Mouse (Mus musculus): ENCODE measurements around the gene Ctu1.
"Not testable (repeated sequence)": the region's sequence is repeated elsewhere in the genome, so short reads cannot be mapped to it uniquely, and the experiment has no call there.

The Ctu1 gene

GRCm38 (mm10) chr7:43671809-43672580 is at the start of gene Ctu1:
TSS of gene Ctu1 (plus strand) at chr7:43672016.
- peak; percentile 87 for DNase-seq (ENCODE audit: low read depth, low spot score)

DNA sequence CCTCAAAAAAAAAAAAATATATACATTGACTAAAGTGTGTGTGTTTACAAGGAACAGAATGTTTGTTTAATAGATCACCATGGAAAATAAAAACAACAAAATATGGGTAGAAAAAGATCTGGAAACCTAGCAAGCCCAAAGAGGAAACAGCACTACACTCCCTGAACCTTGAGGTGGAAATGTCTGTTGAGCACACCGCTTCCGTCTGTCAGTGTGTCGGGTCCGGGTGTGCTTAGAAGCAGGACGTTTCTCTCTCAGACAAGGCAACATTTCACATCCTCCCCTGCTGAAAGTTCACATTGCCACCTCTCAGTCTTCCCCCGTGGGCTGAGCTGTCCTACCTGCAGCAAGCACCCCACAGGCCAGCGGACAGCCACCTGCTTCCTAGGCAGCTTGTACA is 48.9 kb upstream of the Ctu1 start:
- no peak for DNase-seq (ENCODE audit: low read depth, low spot score)

DNA sequence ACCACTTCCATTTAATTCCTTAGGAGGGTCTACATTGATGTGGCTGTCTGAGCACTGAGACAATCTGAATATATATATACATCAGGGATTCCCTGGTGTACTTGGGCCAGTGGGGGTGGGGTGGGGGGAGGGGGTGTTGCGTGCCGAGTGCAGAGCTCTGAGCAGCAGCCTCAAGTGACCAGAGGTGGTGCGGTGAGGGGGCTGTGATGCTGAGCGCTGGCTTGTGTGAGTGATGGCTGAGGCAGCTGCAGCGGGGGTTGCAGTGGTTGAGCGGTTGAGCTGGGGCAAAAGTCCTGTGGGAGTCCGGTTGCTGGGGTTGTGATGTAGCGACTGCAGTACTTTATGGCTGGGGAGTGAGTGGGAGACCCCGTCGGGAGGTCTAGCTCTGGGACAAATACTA is 48.0 kb upstream of the Ctu1 start:
- DNase-seq (ENCODE audit: low read depth, low spot score), result no peak

- DNase-seq (ENCODE audit: low read depth, low spot score), result no peak
Measured at GRCm38 (mm10) chr7:43625065-43625464, 46.8 kb upstream of the Ctu1 start.

DNA sequence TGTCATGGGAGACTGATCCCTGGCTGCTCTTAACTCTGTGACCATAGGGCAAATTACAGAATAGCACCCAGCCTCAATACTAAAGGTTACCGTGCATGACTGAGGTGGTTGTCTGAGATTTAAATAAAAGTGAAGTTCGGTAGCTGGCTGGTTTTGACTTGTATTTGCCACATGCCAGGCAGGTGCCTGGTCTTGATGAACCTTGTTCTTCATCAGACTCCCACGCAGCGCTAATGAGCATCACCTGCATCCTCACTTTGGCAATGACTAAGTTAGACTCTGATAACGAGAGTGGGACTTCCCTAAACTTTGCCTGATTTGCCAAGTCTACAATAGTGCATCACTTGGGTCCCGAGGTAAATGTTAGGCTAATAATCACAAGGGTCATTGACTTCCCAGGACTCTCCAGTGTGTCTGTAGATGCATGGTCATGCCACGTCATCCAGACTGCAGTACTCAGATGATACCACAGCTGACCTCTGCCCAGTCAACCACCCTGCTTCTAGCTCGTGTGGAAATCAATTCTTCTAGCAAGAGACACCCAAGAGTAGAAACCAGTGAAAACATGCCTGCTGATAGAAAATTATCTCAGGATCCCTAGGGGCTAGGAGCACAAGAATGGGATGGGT is 45.9 kb upstream of the Ctu1 start:
- no peak for DNase-seq (ENCODE audit: low read depth, low spot score)

DNA sequence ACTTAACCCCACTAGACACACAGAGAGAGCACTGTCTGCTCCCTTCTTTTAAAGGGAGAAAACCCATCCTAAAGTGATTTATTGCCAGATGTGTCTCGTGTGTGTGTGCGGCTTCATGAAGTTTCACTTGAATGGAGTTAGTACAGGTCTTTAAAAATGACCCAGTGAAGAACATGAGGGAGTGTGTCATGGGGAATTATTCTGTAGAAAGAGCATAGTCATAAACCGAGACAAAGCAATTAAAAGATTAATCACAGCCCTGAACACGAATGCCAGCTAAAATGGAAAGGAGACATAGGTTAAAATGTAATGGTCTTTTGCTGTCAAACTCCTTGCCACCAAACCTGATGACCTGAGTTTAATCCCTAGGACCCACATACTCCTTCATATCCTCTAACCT is 37.9 kb upstream of the Ctu1 start:
- DNase-seq (ENCODE audit: low read depth, low spot score), result no peak

DNA sequence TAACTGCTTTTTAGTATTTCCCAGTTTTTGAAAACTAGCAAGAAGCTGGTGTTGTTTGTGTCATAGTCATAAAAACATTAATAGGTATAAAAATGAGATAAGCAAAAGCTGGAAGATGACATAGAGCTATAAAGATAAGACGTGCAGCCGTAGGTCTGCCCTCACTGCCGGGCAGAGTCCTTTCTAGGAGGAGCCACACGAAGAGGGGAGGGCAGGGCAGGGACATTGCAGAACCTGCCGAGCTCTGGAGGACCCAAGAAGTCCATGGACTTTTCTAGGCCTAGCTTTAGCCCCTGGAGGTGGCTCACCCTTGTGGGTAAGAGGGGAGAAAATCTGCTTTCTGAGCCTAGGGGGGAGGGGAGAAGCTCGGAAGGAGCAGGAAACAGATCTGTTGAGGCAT is 37.3 kb upstream of the Ctu1 start, which contains the start of gene Ceacam18:
Gene Ceacam18, plus strand, starts transcription at position 208 of the 400 bp plus-strand sequence.
- no peak for DNase-seq (ENCODE audit: low read depth, low spot score)

DNA sequence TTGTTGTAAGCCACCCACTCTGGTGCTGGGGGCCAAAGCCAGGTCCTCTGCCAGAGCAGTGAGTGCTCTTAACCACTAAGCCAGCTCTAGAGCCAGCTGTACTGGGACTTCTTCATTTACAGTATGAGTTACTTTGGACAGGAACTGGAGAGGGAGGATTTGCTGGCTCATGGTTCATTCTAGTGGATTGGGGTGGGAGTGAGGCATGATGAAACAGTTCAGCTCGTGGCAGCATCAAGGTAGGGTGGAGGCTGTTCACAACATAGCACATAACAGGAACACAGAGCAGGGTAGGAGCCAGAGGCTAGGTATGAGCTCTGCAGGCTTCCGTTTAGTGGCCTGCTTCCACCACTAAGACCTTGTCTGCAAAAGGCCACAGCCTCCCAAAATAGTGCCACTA is 35.6 kb upstream of the Ctu1 start:
- no peak for DNase-seq (ENCODE audit: low read depth, low spot score)

DNA sequence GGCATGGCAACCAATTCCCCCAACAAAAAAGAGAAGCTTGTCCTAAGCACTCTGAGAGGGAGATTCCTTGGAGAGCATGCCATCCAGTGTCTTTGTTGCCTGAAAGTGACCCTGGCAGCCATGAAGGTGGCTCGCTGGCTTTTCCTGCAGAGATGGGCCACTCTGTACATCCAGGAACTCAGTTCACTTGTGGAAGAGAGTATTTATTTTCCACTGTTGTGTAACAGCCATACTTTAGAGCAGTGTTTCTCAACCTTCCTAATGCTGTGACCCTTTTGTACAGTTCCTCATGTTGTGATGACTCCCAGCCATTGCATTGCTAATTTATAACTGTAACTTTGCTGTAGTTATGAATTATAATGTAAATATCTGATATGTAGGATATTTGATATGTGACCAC is 34.7 kb upstream of the Ctu1 start:
- no peak for DNase-seq (ENCODE audit: low read depth, low spot score)

GRCm38 (mm10) chr7:43642587-43642986 is 29.2 kb upstream of the Ctu1 start:
- no peak for DNase-seq (ENCODE audit: low read depth, low spot score)

- DNase-seq (ENCODE audit: low read depth, low spot score), result no peak
Measured at GRCm38 (mm10) chr7:43643046-43643652, 28.7 kb upstream of the Ctu1 start.

- DNase-seq (ENCODE audit: low read depth, low spot score), result no peak
Measured at GRCm38 (mm10) chr7:43652683-43653082, 19.1 kb upstream of the Ctu1 start.

GRCm38 (mm10) chr7:43654519-43654918 is 17.3 kb upstream of the Ctu1 start:
- DNase-seq (ENCODE audit: low read depth, low spot score), result no peak

DNA sequence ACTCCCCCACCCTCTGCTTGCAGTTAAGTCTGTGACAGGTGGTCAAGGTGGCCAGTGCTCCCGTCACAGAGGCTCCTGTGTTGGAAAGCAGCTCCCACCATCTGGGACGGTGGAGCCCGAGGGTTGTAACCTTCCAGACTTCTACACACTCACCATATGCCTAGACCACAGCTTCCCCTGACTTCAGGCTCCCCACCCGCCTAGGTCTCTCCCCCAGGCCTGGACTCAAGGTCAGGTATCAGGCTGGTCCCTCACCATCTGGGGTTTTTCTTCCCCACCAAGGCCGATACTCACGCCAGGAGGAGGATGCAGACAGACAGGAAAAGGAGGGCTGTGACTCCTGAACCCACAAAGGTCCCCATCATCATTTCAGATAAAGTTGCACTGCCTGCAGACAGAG is 15.6 kb upstream of the Ctu1 start:
- DNase-seq (ENCODE audit: low read depth, low spot score), result no peak

GRCm38 (mm10) chr7:43660002-43660401 is 11.8 kb upstream of the Ctu1 start, which contains the start of gene Siglece:
TSS of gene Siglece (minus strand) at chr7:43660161.
- no peak for DNase-seq (ENCODE audit: low read depth, low spot score)

DNA sequence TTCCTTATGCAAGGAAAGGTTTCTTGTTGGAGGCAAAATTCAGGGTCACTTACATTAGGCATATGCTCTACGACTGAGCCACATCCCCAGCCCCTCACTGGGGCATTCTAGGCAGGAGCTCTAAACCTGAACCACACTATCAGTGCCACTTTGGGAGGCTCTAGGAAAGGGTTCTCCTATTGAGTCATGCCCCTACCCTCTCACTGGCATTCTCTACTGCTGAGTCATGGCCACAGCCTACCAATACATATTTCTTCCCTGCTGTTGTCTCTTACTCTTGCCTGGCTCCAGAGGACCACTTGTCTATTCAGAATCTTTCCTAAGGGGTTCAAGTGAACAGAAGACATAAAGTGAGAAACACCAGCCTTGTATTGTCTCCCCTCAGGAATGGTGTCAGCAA is 9.0 kb upstream of the Ctu1 start:
- DNase-seq (ENCODE audit: low read depth, low spot score), result no peak

DNA sequence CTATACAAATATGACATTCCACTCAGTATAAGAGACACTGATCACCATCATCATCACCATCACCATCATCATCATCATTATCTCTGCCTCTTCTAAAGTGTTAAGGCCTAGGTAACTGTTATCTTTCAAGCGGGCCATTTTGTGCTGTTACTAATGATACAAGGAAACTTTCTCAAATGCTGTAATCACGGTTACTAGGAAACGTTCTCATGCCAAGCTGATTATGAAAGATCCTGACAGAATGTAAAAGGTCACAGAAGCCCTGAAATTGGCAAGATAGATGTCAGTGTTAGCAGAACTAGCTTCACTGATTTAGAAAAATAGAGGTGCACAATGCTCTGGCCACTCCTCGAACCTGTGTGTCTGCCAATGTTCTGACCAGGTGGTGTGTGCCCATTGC is 4.6 kb upstream of the Ctu1 start:
- not testable (repeated sequence) for DNase-seq (ENCODE audit: low read depth, low spot score)

GRCm38 (mm10) chr7:43668582-43668981 is 3.2 kb upstream of the Ctu1 start:
- DNase-seq (ENCODE audit: low read depth, low spot score), result no peak

DNA sequence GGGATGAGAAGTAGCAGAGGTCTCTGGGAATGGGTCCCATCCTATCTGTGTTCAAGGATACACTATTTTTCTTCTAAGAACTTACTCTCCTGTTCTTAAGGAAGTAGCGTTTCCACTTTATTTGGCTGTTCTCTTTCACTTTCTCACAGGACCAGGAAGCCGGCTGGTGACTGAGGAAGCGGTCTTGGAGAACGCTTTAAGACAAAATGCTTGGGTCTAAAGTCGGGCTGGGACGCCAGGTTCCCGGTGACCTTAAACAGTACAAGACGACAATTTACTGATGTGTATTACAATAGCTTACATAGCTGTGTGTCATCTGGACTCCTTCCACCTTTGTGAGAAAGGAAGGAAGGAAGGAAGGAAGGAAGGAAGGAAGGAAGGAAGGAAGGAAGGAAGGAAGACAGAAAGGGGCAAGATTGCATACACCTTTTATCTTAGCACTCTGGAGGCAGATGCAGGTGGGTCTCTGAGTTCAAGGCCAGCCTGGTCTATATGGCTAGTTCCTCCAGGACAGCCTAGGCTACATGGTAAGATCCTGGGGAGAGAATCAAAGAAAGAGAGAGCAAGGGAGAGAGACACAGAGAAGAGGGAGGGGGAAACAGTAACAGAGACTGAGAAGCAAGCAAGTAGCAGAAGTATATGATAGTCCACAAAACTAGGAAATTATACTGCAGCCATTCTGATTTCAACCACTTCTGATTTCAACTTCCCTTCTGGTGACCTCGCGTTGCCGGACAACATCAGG is 580 bp upstream of the Ctu1 start:
- DNase-seq (ENCODE audit: low read depth, low spot score), result no peak

DNA sequence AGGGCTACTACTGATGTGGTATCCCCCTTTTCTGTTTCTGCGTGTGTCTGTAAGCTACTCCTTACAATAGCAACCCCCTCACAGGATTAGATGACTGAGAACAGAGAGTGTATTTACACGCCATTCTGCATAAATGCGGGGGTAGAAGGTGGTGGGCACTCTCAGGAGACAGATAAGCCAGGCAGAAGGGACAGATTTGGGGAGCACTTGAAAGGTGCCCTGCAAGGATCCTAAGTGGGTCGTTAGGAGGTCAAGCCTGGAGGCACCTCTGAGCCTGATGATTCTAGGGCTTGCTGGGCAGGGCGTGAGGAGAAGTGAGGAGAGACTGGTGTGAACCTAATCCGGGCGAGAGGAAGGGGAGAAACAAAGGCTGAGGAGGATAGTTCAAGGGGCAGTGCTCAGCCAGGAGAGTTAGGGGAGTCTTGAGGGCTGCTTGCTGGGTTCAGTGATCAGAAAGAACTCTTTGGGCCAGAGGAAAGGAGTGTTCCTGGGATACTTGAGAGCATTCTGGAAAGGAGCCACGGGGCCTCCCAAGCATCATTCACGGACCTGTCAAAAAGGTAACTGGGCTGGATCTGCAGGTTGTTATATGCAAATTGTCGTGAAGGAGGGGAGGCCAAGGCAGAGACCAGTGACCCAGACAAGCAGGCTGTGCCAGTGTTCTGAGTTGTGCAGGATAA is 905 bp downstream of the Ctu1 start:
- DNase-seq (ENCODE audit: low read depth, low spot score), result no peak

GRCm38 (mm10) chr7:43675091-43675490 is 3.3 kb downstream of the Ctu1 start:
- DNase-seq (ENCODE audit: low read depth, low spot score), result no peak

GRCm38 (mm10) chr7:43678517-43678916 is 6.7 kb downstream of the Ctu1 start:
- no peak for DNase-seq (ENCODE audit: low read depth, low spot score)
